Mouse (Mus musculus): ENCODE measurements at regions not wholly inside any gene's neighbourhood (a gene's known extent, or its start where the extent isn't known, plus 50 kb on each side); places are given as distances from the start of the nearest gene placed in this dataset.
A peak's percentile ranks its signal among the peaks of the same experiment; 100 is the strongest.

GRCm38 (mm10) chr5:99165807-99166360 lies 128.7 kb upstream of the Prkg2 start:
- no peak for DNase-seq

GRCm38 (mm10) chr5:99157973-99158372 lies 120.8 kb upstream of the Prkg2 start:
- peak; percentile 27 for DNase-seq

- no peak for DNase-seq
Observed at GRCm38 (mm10) chr5:99153269-99153850, 116.2 kb upstream of the Prkg2 start.

- no peak for DNase-seq
Observed at GRCm38 (mm10) chr5:99152299-99152698, 115.1 kb upstream of the Prkg2 start.

- DNase-seq = no peak
Observed at GRCm38 (mm10) chr5:99149904-99150303, 112.8 kb upstream of the Prkg2 start.

- no peak for DNase-seq
Observed at GRCm38 (mm10) chr5:99132670-99133069, 95.5 kb upstream of the Prkg2 start.

GRCm38 (mm10) chr5:99128628-99129027 lies 91.5 kb upstream of the Prkg2 start:
- DNase-seq = no peak

- DNase-seq = no peak
Observed at GRCm38 (mm10) chr5:99125418-99125817, 88.3 kb upstream of the Prkg2 start.

GRCm38 (mm10) chr5:99111755-99112154 lies 74.6 kb upstream of the Prkg2 start:
- no peak for DNase-seq

GRCm38 (mm10) chr5:99111235-99111634 lies 74.1 kb upstream of the Prkg2 start:
- DNase-seq = no peak

- no peak for DNase-seq
Observed at GRCm38 (mm10) chr5:99099727-99100116, 62.6 kb upstream of the Prkg2 start.

- no peak for DNase-seq
Observed at GRCm38 (mm10) chr5:99099014-99099726, 62.0 kb upstream of the Prkg2 start.
